Mouse (Mus musculus): ENCODE results near the gene Dapk3. TPM values are rescaled to one million over a fixed set of nuclear protein-coding genes. Genes with fewer than 3 reads are reported as not detected.

Dapk3 gene
- total and polyA plus RNA-seq, 2 experiments from 2014 or later, result 56.7 to 60.9 TPM

- no peak for TF ChIP-seq CTCF (IDR thresholded peaks at IDR 0.05)
- Histone ChIP-seq H3K9me3 (ENCODE audit: low read length) (no peaks in the 10 kb centered on the region), H3K9ac (replicated peaks; ENCODE audit: low read length, poor library complexity, severe bottlenecking) (no peak overlapping the region), H3K36me3 (ENCODE audit: insufficient read depth, low read length) (peaks cover 77% of the 10 kb centered on the region), H3K4me1 (ENCODE audit: insufficient read depth, low read length) (no peaks in the 10 kb centered on the region), H3K4me2 (ENCODE audit: low read depth, low read length, poor library complexity, severe bottlenecking) (no peak overlapping the region), H3K27ac (ENCODE audit: low read depth, low read length) (no peak overlapping the region), H3K4me3 (ENCODE audit: low read depth, low read length) (no peak overlapping the region), H3K27me3 (ENCODE audit: insufficient read depth, low read length) (no peaks in the 10 kb centered on the region)
- ATAC-seq (ENCODE audit: low FRiP score) (no peak), DNase-seq (ENCODE audit: low spot score) (no peak)
- 95% methylated on average over 12 of the region's 12 CpGs for WGBS
Measured at GRCm38 (mm10) chr10:81154313-81154712, 28.5 kb upstream of the Dapk3 start.

DNA sequence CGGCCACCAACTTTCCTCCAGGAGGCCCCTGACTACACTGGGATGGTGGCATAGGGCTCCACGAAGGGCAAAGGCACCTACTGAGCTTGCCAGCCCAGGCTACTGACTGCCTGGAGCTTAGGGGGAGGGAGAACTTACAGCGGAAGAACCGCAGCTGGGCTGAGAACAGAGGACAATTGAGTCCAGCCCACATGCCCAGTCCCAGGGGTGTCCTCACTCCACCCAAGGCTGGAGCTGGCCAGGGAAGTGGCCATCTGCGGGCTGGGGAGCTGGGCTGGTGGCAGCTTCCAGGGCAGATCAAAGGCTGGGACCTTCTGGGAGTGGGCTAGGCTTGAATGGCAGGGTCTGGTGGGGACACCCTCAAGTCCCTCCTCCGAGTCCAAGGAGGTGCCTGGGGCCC lies 28.1 kb upstream of the Dapk3 start:
- Histone ChIP-seq H3K4me1 (ENCODE audit: insufficient read depth, low read length) (no peaks in the 10 kb centered on the region), H3K27me3 (ENCODE audit: insufficient read depth, low read length) (no peaks in the 10 kb centered on the region), H3K4me3 (ENCODE audit: low read depth, low read length) (no peak overlapping the region), H3K36me3 (ENCODE audit: insufficient read depth, low read length) (peaks cover 73% of the 10 kb centered on the region), H3K9ac (replicated peaks; ENCODE audit: low read length, poor library complexity, severe bottlenecking) (no peak overlapping the region), H3K4me2 (ENCODE audit: low read depth, low read length, poor library complexity, severe bottlenecking) (no peak overlapping the region), H3K27ac (ENCODE audit: low read depth, low read length) (no peak overlapping the region), H3K9me3 (ENCODE audit: low read length) (no peaks in the 10 kb centered on the region)
- ATAC-seq (ENCODE audit: low FRiP score), result no peak
- TF ChIP-seq CTCF (IDR thresholded peaks at IDR 0.05), result no peak
- WGBS, result 82% methylated on average over 6 of the region's 6 CpGs
- DNase-seq (ENCODE audit: low spot score), result no peak

- peaks cover 5% of the 10 kb centered on the region; the same call in 1 of the 2 replicates for H3K4me1 ChIP-seq (ENCODE audit: insufficient read depth, low read length)
- H3K9ac ChIP-seq (replicated peaks; ENCODE audit: low read length, poor library complexity, severe bottlenecking), result no peak overlapping the region
- TF ChIP-seq CTCF (IDR thresholded peaks at IDR 0.05), result no peak
- H3K27me3 ChIP-seq (ENCODE audit: insufficient read depth, low read length), result no peaks in the 10 kb centered on the region
- DNase-seq (ENCODE audit: low spot score), result no peak
- no peak overlapping the region for H3K27ac ChIP-seq (ENCODE audit: low read depth, low read length)
- WGBS, result 93% methylated on average over 8 of the region's 8 CpGs
- no peak overlapping the region for H3K4me2 ChIP-seq (ENCODE audit: low read depth, low read length, poor library complexity, severe bottlenecking)
- no peak overlapping the region for H3K4me3 ChIP-seq (ENCODE audit: low read depth, low read length)
- no peak for ATAC-seq (ENCODE audit: low FRiP score)
- H3K9me3 ChIP-seq (ENCODE audit: low read length), result no peaks in the 10 kb centered on the region
- peaks cover 50% of the 10 kb centered on the region for H3K36me3 ChIP-seq (ENCODE audit: insufficient read depth, low read length)
Measured at GRCm38 (mm10) chr10:81161602-81162317, 21.0 kb upstream of the Dapk3 start.

DNA sequence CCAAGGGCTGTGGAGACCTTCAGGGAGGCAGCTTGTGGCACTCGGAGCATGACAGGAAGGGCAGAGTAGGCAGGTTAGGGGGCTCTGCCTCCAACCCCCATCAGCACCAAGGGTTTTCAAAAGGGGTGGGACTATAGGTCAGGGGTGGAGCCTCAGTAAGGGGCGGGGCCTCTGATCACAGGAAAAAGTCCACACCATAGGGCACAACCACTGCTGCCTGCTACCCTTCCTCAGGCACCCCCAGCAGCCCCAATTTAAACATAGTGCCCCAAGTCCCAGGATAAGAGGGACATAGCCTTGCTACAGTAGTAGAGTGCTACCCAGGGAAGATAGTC lies 20.5 kb upstream of the Dapk3 start:
- no peak for TF ChIP-seq CTCF (IDR thresholded peaks at IDR 0.05)
- Histone ChIP-seq H3K9me3 (ENCODE audit: low read length) (no peaks in the 10 kb centered on the region), H3K36me3 (ENCODE audit: insufficient read depth, low read length) (peaks cover 45% of the 10 kb centered on the region), H3K4me3 (ENCODE audit: low read depth, low read length) (no peak overlapping the region), H3K4me1 (ENCODE audit: insufficient read depth, low read length) (peaks cover 7% of the 10 kb centered on the region; the same call in 1 of the 2 replicates), H3K27me3 (ENCODE audit: insufficient read depth, low read length) (no peaks in the 10 kb centered on the region), H3K4me2 (ENCODE audit: low read depth, low read length, poor library complexity, severe bottlenecking) (no peak overlapping the region), H3K27ac (ENCODE audit: low read depth, low read length) (no peak overlapping the region), H3K9ac (replicated peaks; ENCODE audit: low read length, poor library complexity, severe bottlenecking) (no peak overlapping the region)
- ATAC-seq (ENCODE audit: low FRiP score) (no peak), DNase-seq (ENCODE audit: low spot score) (no peak)
- 72% methylated on average over 2 of the region's 2 CpGs for WGBS

GRCm38 (mm10) chr10:81165118-81165517 lies 17.7 kb upstream of the Dapk3 start:
- Histone ChIP-seq H3K9me3 (ENCODE audit: low read length) (no peaks in the 10 kb centered on the region), H3K4me2 (ENCODE audit: low read depth, low read length, poor library complexity, severe bottlenecking) (no peak overlapping the region), H3K4me3 (ENCODE audit: low read depth, low read length) (no peak overlapping the region), H3K4me1 (ENCODE audit: insufficient read depth, low read length) (peaks cover 7% of the 10 kb centered on the region; the same call in 1 of the 2 replicates), H3K9ac (replicated peaks; ENCODE audit: low read length, poor library complexity, severe bottlenecking) (no peak overlapping the region), H3K27me3 (ENCODE audit: insufficient read depth, low read length) (no peaks in the 10 kb centered on the region), H3K36me3 (ENCODE audit: insufficient read depth, low read length) (peaks cover 29% of the 10 kb centered on the region), H3K27ac (ENCODE audit: low read depth, low read length) (no peak overlapping the region)
- ATAC-seq (ENCODE audit: low FRiP score), result no peak
- WGBS, result 84% methylated on average over 8 of the region's 8 CpGs
- no peak for DNase-seq (ENCODE audit: low spot score)
- TF ChIP-seq CTCF (IDR thresholded peaks at IDR 0.05), result no peak

- ATAC-seq (ENCODE audit: low FRiP score) (peak; percentile 89), DNase-seq (ENCODE audit: low spot score) (peak; percentile 100)
- WGBS, result under 1% methylated on average over 51 of the region's 64 CpGs
- no peaks in the 10 kb centered on the region for H3K9me3 ChIP-seq (ENCODE audit: low read length)
- H3K9ac ChIP-seq (replicated peaks; ENCODE audit: low read length, poor library complexity, severe bottlenecking), result peak within 1 kb of the TSS; percentile 86
- H3K4me1 ChIP-seq (ENCODE audit: insufficient read depth, low read length), result peaks cover 7% of the 10 kb centered on the region; the same call in 1 of the 2 replicates
- no peaks in the 10 kb centered on the region for H3K27me3 ChIP-seq (ENCODE audit: insufficient read depth, low read length)
- peak within 1 kb of the TSS; percentile 68 for H3K27ac ChIP-seq (ENCODE audit: low read depth, low read length)
- H3K36me3 ChIP-seq (ENCODE audit: insufficient read depth, low read length), result peaks cover 12% of the 10 kb centered on the region
- H3K4me3 ChIP-seq (ENCODE audit: low read depth, low read length), result peak within 1 kb of the TSS; percentile 80
- no peak for TF ChIP-seq CTCF (IDR thresholded peaks at IDR 0.05)
- peak within 1 kb of the TSS; percentile 88 for H3K4me2 ChIP-seq (ENCODE audit: low read depth, low read length, poor library complexity, severe bottlenecking)
Measured at GRCm38 (mm10) chr10:81167200-81168086, 15.4 kb upstream of the Dapk3 start, which contains the start of gene Pias4. Gene Pias4 (minus strand): TSS chr10:81167923.

Data from midbrain, postnatal 0 days (tissue).